Mouse (Mus musculus) heart, adult 2 months (tissue): Measurements from ENCODE around the gene Rp9.

ENCODE experiments used
- CTCF ChIP-seq: fragments of 200-600 bp; IDR thresholded peaks from 2 replicates; pipeline ENCODE4 v1.8.1; 2022; ENCODE audit warnings: antibody characterized with exemption, mild to moderate bottlenecking, moderate library complexity
- EP300 ChIP-seq: fragments of 200-500 bp; IDR thresholded peaks from 2 replicates; pipeline ENCODE4 v1.6.1; 2011; ENCODE audit warnings: low read depth, low read length, control low read depth; ENCODE audit not compliant: insufficient read depth

DNA sequence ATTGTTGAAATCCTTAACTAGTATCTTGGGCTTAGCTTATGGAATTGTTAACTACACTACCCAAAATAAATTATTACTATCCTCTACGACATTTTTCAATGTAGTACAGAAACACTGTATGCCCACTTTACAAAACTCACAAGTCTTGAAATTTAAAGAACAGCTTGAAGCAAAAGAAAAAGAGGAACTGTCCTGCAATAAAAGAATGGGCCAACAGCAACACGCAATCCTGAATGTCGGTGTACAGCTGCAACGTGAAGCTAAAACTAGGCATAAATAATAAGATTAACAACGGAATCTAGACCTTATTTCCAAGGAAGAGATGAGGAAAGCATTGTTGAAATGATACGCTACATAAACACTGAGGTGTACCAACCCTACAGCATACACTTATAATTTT, 81.6 kb downstream of the Rp9 start:
- TF ChIP-seq CTCF = no peak
- no peak for TF ChIP-seq EP300
